In genomic region chr12:50953971-50954370, GRCm38 (mm10) we compare ENCODE assay signal across 27 mouse cellular contexts.
DNase-seq lines count a peak whose midpoint lies in the region; ATAC-seq and TF ChIP-seq lines count a peak whose summit lies in the region.
"Had no signal": no experiment of that assay in that cellular context is flagged by ENCODE, and none has a peak within 500 bp of the region (broad histone marks: within the 10 kb centered on the region; RNA-seq: fewer than 3 reads in every experiment).

No protein-coding gene starts in this region.

- TF ChIP-seq EP300 in lung, postnatal 0 days (IDR thresholded peaks at IDR 0.05) = 0 out of 2 replicates have a peak, but pooled peaks have one; percentile 15

- no peak overlapping the region for H3K9ac ChIP-seq in lung, postnatal 0 days (replicated peaks; ENCODE audit: low read depth)
- H3K9ac ChIP-seq in hindbrain, embryonic 12.5 days = no peak overlapping the region
- H3K9ac ChIP-seq: embryonic facial prominence, embryonic 12.5 days; embryonic facial prominence, embryonic 15.5 days; hindbrain, embryonic 14.5 days had no signal

- H3K4me2 ChIP-seq in lung, postnatal 0 days (replicated peaks; ENCODE audit: low read depth, low read length) = no peak overlapping the region
- no peak overlapping the region for H3K4me2 ChIP-seq in hindbrain, embryonic 12.5 days (replicated peaks)
- H3K4me2 ChIP-seq: embryonic facial prominence, embryonic 12.5 days; embryonic facial prominence, embryonic 15.5 days; heart, embryonic 11.5 days; hindbrain, embryonic 14.5 days had no signal

- no peaks in the 10 kb centered on the region for H3K36me3 ChIP-seq in lung, postnatal 0 days (ENCODE audit: insufficient read depth, low read length)
- H3K36me3 ChIP-seq in hindbrain, embryonic 12.5 days = no peaks in the 10 kb centered on the region
- H3K36me3 ChIP-seq: embryonic facial prominence, embryonic 12.5 days; embryonic facial prominence, embryonic 15.5 days; G1E; hindbrain, embryonic 10.5 days had no signal

- H3K9me3 ChIP-seq in lung, postnatal 0 days (ENCODE audit: low read length) = no peaks in the 10 kb centered on the region
- H3K9me3 ChIP-seq in hindbrain, embryonic 12.5 days (replicated peaks) = no peaks in the 10 kb centered on the region
- H3K9me3 ChIP-seq: embryonic facial prominence, embryonic 12.5 days; embryonic facial prominence, embryonic 15.5 days; hindbrain, embryonic 10.5 days had no signal

- DNase-seq in layer of hippocampus, adult 2 months (ENCODE audit: low spot score in 2 of 2) = no peak
- DNase-seq in layer of hippocampus, postnatal 36 days = no peak
- DNase-seq in lung, postnatal 0 days (ENCODE audit: low spot score) = peak; percentile 67
- no peak for DNase-seq in lung, postnatal 10 days
- DNase-seq in lung, postnatal 14 days = peak; percentile 2
- DNase-seq: adrenal gland, postnatal 10 days; adrenal gland, postnatal 36 days; B cell, adult 2 months; cerebellum, adult 11 months; cerebellum, adult 2 months; cerebellum, adult 9-11 months; cerebellum, postnatal 25 days; gastrocnemius, adult 2 months; gastrocnemius, postnatal 14 days; heart, adult 11 months had no signal

- peak; percentile 57 for ATAC-seq in lung, postnatal 0 days
- ATAC-seq in frontal cortex, adult (ENCODE audit: low TSS enrichment) = no peak
- no peak for ATAC-seq in hindbrain, embryonic 12.5 days (ENCODE audit: low FRiP score)
- ATAC-seq: forebrain, embryonic 14.5 days; hindbrain, postnatal 0 days; Patski had no signal

- WGBS in lung, postnatal 0 days = 49% methylated on average over 5 of the region's 5 CpGs
- WGBS in hindbrain, embryonic 12.5 days = 96% methylated on average over 5 of the region's 5 CpGs

- H3K4me3 ChIP-seq in layer of hippocampus, adult 2 months = no peak overlapping the region
- no peak overlapping the region for H3K4me3 ChIP-seq in lung, postnatal 0 days (ENCODE audit: low read depth, low read length)
- no peak overlapping the region for H3K4me3 ChIP-seq in hindbrain, embryonic 12.5 days
- H3K4me3 ChIP-seq: embryonic facial prominence, embryonic 12.5 days; embryonic facial prominence, embryonic 15.5 days; gastrocnemius, adult 2 months; hindbrain, embryonic 10.5 days had no signal

- no peaks in the 10 kb centered on the region for H3K4me1 ChIP-seq in lung, postnatal 0 days (ENCODE audit: insufficient read depth, low read depth, low read length)
- no peaks in the 10 kb centered on the region for H3K4me1 ChIP-seq in hindbrain, embryonic 12.5 days
- H3K4me1 ChIP-seq: embryonic facial prominence, embryonic 12.5 days; embryonic facial prominence, embryonic 15.5 days had no signal

- no peak for TF ChIP-seq CTCF in layer of hippocampus, adult 2 months (conservative IDR thresholded peaks at IDR 0.05)
- TF ChIP-seq CTCF in lung, postnatal 0 days (IDR thresholded peaks at IDR 0.05) = no peak

- H3K27ac ChIP-seq in layer of hippocampus, adult 2 months = peak overlapping the region; percentile 5; the same call in 1 of the 2 replicates
- H3K27ac ChIP-seq in lung, postnatal 0 days (ENCODE audit: low read length) = no peak overlapping the region
- H3K27ac ChIP-seq in hindbrain, embryonic 12.5 days = no peak overlapping the region
- H3K27ac ChIP-seq: embryonic facial prominence, embryonic 12.5 days; embryonic facial prominence, embryonic 15.5 days; gastrocnemius, adult 2 months; hindbrain, embryonic 10.5 days; hindbrain, embryonic 14.5 days; hindbrain, postnatal 0 days had no signal

- H3K27me3 ChIP-seq in lung, postnatal 0 days (replicated peaks; ENCODE audit: insufficient read depth, low read length) = no peaks in the 10 kb centered on the region
- no peaks in the 10 kb centered on the region for H3K27me3 ChIP-seq in hindbrain, embryonic 12.5 days
- H3K27me3 ChIP-seq: CH12.LX; embryonic facial prominence, embryonic 12.5 days; embryonic facial prominence, embryonic 15.5 days had no signal

Comparison
In these comparisons a context has a peak if more than half of its experiments do, and no peak if none do; other contexts are left out.
1. DNase-seq: peak in lung, postnatal 0 days (single experiment) and lung, postnatal 14 days (single experiment); none in layer of hippocampus, adult 2 months (0 of 2), layer of hippocampus, postnatal 36 days (0 of 2) and lung, postnatal 10 days (single experiment).